Mouse (Mus musculus) spleen, adult 2 months (tissue): ENCODE data around the gene Edem2.

ENCODE experiments used
- CTCF ChIP-seq: fragments of 200-500 bp; IDR thresholded peaks from 2 replicates; pipeline ENCODE4 v1.5.1; 2011; ENCODE audit warnings: mild to moderate bottlenecking, inconsistent platforms; ENCODE audit not compliant: insufficient read depth, insufficient read length, insufficient replicate concordance; ENCODE audit errors: extremely low read depth
- POLR2A ChIP-seq: fragments of 200-500 bp; IDR thresholded peaks from 2 replicates; pipeline ENCODE4 v1.6.1; 2011; ENCODE audit warnings: low read depth, low read length, inconsistent platforms

DNA sequence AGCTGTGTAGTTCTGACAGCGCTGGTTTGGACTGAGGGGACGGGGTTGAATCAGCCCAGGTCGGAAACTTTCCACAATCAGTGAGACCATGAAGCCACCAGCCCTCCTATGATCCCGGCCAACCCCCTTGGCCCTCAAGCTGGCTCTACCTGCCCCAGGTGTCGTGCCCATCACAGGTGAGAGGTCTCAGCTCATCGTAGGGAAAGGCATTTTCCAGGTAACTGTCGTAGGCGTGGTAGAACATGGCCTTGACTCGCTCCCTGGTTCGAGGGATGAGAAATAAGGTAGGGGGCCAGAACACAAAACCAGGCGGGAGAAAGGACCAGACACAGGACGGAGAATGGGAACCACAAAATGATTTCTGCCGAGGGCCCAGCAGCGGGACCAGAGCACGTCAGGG, 533 bp downstream of the Edem2 start:
- TF ChIP-seq CTCF (no peak), POLR2A (no peak)
